Comparison of ENCODE assay signal across 9 mouse cellular contexts in genomic region chr12:101818246-101818607, GRCm38 (mm10). TPM values are rescaled to one million over a fixed set of nuclear protein-coding genes. Genes with fewer than 3 reads are reported as not detected.
A peak's percentile ranks its signal among the peaks of the same experiment; 100 is the strongest.
DNase-seq lines count a peak whose midpoint lies in the region; ATAC-seq and TF ChIP-seq lines count a peak whose summit lies in the region.
"Had no signal": no experiment of that assay in that cellular context is flagged by ENCODE, and none has a peak within 500 bp of the region (broad histone marks: within the 10 kb centered on the region; RNA-seq: fewer than 3 reads in every experiment).

No protein-coding gene starts in this region.

- no peaks in the 10 kb centered on the region for H3K79me2 ChIP-seq in liver, adult 2 months (ENCODE audit: control insufficient read depth, insufficient read depth, low read length)

- peak overlapping the region; percentile 93 for H3K4me2 ChIP-seq in intestine, embryonic 16.5 days (ENCODE audit: low read depth, low read length)
- H3K4me2 ChIP-seq in neural tube, embryonic 12.5 days (replicated peaks): peak overlapping the region; percentile 96

- no peaks in the 10 kb centered on the region for H3K36me3 ChIP-seq in liver, adult 2 months (ENCODE audit: control insufficient read depth, insufficient read depth, low read length)
- no peaks in the 10 kb centered on the region for H3K36me3 ChIP-seq in intestine, embryonic 16.5 days (ENCODE audit: control insufficient read depth, insufficient read depth, low read length)
- no peaks in the 10 kb centered on the region for H3K36me3 ChIP-seq in neural tube, embryonic 12.5 days

- no peaks in the 10 kb centered on the region for H3K27me3 ChIP-seq in liver, adult 2 months (ENCODE audit: control insufficient read depth, insufficient read depth, low read length)
- no peaks in the 10 kb centered on the region for H3K27me3 ChIP-seq in intestine, embryonic 16.5 days (replicated peaks; ENCODE audit: control insufficient read depth, insufficient read depth, low read length)
- H3K27me3 ChIP-seq in neural tube, embryonic 12.5 days (replicated peaks): peaks cover 20% of the 10 kb centered on the region

- H3K9me3 ChIP-seq in intestine, embryonic 16.5 days (ENCODE audit: control insufficient read depth, low read length): no peaks in the 10 kb centered on the region
- no peaks in the 10 kb centered on the region for H3K9me3 ChIP-seq in neural tube, embryonic 12.5 days

- H3K9ac ChIP-seq in liver, adult 2 months (ENCODE audit: low read depth, low read length): peak overlapping the region; percentile 30
- peak overlapping the region; percentile 58 for H3K9ac ChIP-seq in intestine, embryonic 16.5 days (ENCODE audit: low read depth, low read length)
- H3K9ac ChIP-seq in neural tube, embryonic 12.5 days: 0 out of 2 replicates have a peak overlapping the region, but pooled peaks have one; percentile 40

- DNase-seq in liver, adult 2 months (ENCODE audit: extremely low read depth, low read depth, low spot score): no peak
- DNase-seq in liver: no peak
- DNase-seq in cerebellum, adult 8-10 months: no peak
- no peak for DNase-seq in right cerebral cortex, adult 18-20 months
- no peak for DNase-seq in ovary, adult 18-20 months (ENCODE audit: low spot score)

- no peak overlapping the region for H3K27ac ChIP-seq in liver, adult 2 months (replicated peaks; ENCODE audit: insufficient read depth, low read depth, low read length)
- H3K27ac ChIP-seq in embryonic fibroblast, embryonic 13.5 days (ENCODE audit: insufficient read depth, low read length): peak overlapping the region; percentile 99
- H3K27ac ChIP-seq in intestine, embryonic 16.5 days (ENCODE audit: low read length): peak overlapping the region; percentile 76
- no peak overlapping the region for H3K27ac ChIP-seq in neural tube, embryonic 12.5 days

- 40% methylated on average over 11 of the region's 11 CpGs for WGBS in liver, adult 2 months
- WGBS in intestine, embryonic 16.5 days: 21% methylated on average over 11 of the region's 11 CpGs
- 37% methylated on average over 11 of the region's 11 CpGs for WGBS in neural tube, embryonic 12.5 days

- TF ChIP-seq CTCF in liver, adult 2 months (IDR thresholded peaks at IDR 0.05; ENCODE audit: low read depth, low read length): no peak
- no peak for TF ChIP-seq CTCF in embryonic fibroblast, embryonic 13.5 days (IDR thresholded peaks at IDR 0.05; ENCODE audit: borderline replicate concordance, insufficient read depth, low read length)

- 0 out of 2 replicates have a peak, but pooled peaks have one; percentile 10 for ATAC-seq in intestine, embryonic 16.5 days
- no peak for ATAC-seq in neural tube, embryonic 12.5 days (ENCODE audit: low FRiP score, low read depth)

- H3K4me1 ChIP-seq in liver, adult 2 months (ENCODE audit: control insufficient read depth, insufficient read depth, low read length): peaks cover 2% of the 10 kb centered on the region
- peaks cover 12% of the 10 kb centered on the region for H3K4me1 ChIP-seq in embryonic fibroblast, embryonic 13.5 days (ENCODE audit: control insufficient read depth, insufficient read depth, low read length)
- H3K4me1 ChIP-seq in intestine, embryonic 16.5 days (ENCODE audit: control insufficient read depth, insufficient read depth, low read length): peaks cover 7% of the 10 kb centered on the region
- H3K4me1 ChIP-seq in neural tube, embryonic 12.5 days: peaks cover 11% of the 10 kb centered on the region

- TF ChIP-seq POLR2A in liver, adult 2 months (IDR thresholded peaks at IDR 0.05; ENCODE audit: extremely low read depth, insufficient read depth, low read length): no peak
- TF ChIP-seq POLR2A in embryonic fibroblast, embryonic 13.5 days (IDR thresholded peaks at IDR 0.05; ENCODE audit: low read depth, low read length): 0 out of 2 replicates have a peak, but pooled peaks have one; percentile 2

- peak overlapping the region; percentile 52; the same call in 1 of the 2 replicates for H3K4me3 ChIP-seq in liver, adult 2 months (ENCODE audit: insufficient read depth, low read depth, low read length)
- peak overlapping the region; percentile 99 for H3K4me3 ChIP-seq in embryonic fibroblast, embryonic 13.5 days (ENCODE audit: insufficient read depth, low read length)
- peak overlapping the region; percentile 56 for H3K4me3 ChIP-seq in intestine, embryonic 16.5 days (ENCODE audit: low read length)
- peak overlapping the region; percentile 42 for H3K4me3 ChIP-seq in neural tube, embryonic 12.5 days

RNA-seq across cellular contexts. Expression of gene Fbln5, which starts 0.6 kb away (rescaled TPM):
- total RNA-seq in liver, adult 2 months (2014; rRNA removed): 3.6 and 4.6 TPM in 2 replicates
- 4.8 and 6.3 TPM in 2 replicates for polyA plus RNA-seq in liver, adult 2 months (2012; rRNA removed)
- polyA plus RNA-seq in embryonic fibroblast, embryonic 13.5 days (2011; ENCODE audit: insufficient read length, low read depth, missing spikeins): 622 and 637 TPM in 2 replicates
- polyA plus RNA-seq in intestine, embryonic 16.5 days (2015; fragmentation: Nextera tagmentation; extraction: Ambion mirVana): 59.6 and 64.9 TPM in 2 replicates
- polyA plus RNA-seq in neural tube, embryonic 12.5 days (2016; fragmentation: Nextera tagmentation; extraction: Ambion mirVana): 5.3 and 6.0 TPM in 2 replicates
- total RNA-seq: hematopoietic stem cell, adult 5-6 weeks had no signal

Comparison
In these comparisons a context has a peak if more than half of its experiments do, and no peak if none do; other contexts are left out.
1. H3K27ac ChIP-seq: peak in embryonic fibroblast, embryonic 13.5 days (single experiment) and intestine, embryonic 16.5 days (single experiment); none in liver, adult 2 months (single experiment) and neural tube, embryonic 12.5 days (single experiment).
2. H3K4me3 ChIP-seq: peak in every context shown above with its lines; median percentile 99 in embryonic fibroblast, embryonic 13.5 days; 56 in intestine, embryonic 16.5 days; 52 in liver, adult 2 months; 42 in neural tube, embryonic 12.5 days.
3. Peak in every context shown above with its lines, with median percentiles within 50 percentile points of each other: H3K9ac ChIP-seq.